Mouse (Mus musculus) regulatory T cell (primary cell): Measurements from ENCODE around the gene Bst1.

ENCODE experiments used
- in situ Hi-C: fragments of 300-600 bp; cut with MboI, MseI; formaldehyde crosslinking; loops from one replicate; pipeline ENCODE4 v1.15.1; 2025; ENCODE audit warnings: high pct_unique_total_duplicates

The Bst1 gene

GRCm38 (mm10) chr5:43853096-43853867 lies 34.6 kb downstream of the Bst1 start:
- in situ Hi-C loops: no loop called here

- in situ Hi-C loops: no loop called here
These were observed 35.3 kb downstream of the Bst1 start for GRCm38 (mm10) chr5:43853868-43854488.

- in situ Hi-C loops: no loop called here
These were observed 37.1 kb downstream of the Bst1 start for GRCm38 (mm10) chr5:43855769-43856168.

GRCm38 (mm10) chr5:43859663-43860062 lies 41.0 kb downstream of the Bst1 start:
- in situ Hi-C loops: no loop called here

GRCm38 (mm10) chr5:43860096-43860495 lies 41.4 kb downstream of the Bst1 start:
- in situ Hi-C loops: no loop called here

- in situ Hi-C loops: no loop called here
These were observed 42.2 kb downstream of the Bst1 start for GRCm38 (mm10) chr5:43860670-43861431.

GRCm38 (mm10) chr5:43863642-43864041 lies 45.0 kb downstream of the Bst1 start:
- in situ Hi-C loops: no loop called here

- in situ Hi-C loops: no loop called here
These were observed 46.6 kb downstream of the Bst1 start for GRCm38 (mm10) chr5:43865316-43865715.

GRCm38 (mm10) chr5:43868253-43868652 lies 49.6 kb downstream of the Bst1 start, which contains the start of gene Cd38:
Gene Cd38 (plus strand): TSS chr5:43868553.
- in situ Hi-C loops: no loop called here

- in situ Hi-C loops: no loop called here
These were observed 50.3 kb downstream of the Bst1 start for GRCm38 (mm10) chr5:43868711-43869600.

- in situ Hi-C loops: no loop called here
These were observed 53.2 kb downstream of the Bst1 start for GRCm38 (mm10) chr5:43871845-43872244.

GRCm38 (mm10) chr5:43872652-43873051 lies 54.0 kb downstream of the Bst1 start:
- in situ Hi-C loops: no loop called here

GRCm38 (mm10) chr5:43882034-43882433 lies 63.3 kb downstream of the Bst1 start:
- in situ Hi-C loops: no loop called here

- in situ Hi-C loops: loop anchor here (5.0 kb wide), 1 partner anchor 48 kb away; no protein-coding TSS in a partner anchor
These were observed 66.6 kb downstream of the Bst1 start for GRCm38 (mm10) chr5:43885060-43885820.

GRCm38 (mm10) chr5:43892386-43892785 lies 73.7 kb downstream of the Bst1 start:
- in situ Hi-C loops: no loop called here
